Mouse (Mus musculus): Measurements from ENCODE around the gene Pou2f2.

DNA sequence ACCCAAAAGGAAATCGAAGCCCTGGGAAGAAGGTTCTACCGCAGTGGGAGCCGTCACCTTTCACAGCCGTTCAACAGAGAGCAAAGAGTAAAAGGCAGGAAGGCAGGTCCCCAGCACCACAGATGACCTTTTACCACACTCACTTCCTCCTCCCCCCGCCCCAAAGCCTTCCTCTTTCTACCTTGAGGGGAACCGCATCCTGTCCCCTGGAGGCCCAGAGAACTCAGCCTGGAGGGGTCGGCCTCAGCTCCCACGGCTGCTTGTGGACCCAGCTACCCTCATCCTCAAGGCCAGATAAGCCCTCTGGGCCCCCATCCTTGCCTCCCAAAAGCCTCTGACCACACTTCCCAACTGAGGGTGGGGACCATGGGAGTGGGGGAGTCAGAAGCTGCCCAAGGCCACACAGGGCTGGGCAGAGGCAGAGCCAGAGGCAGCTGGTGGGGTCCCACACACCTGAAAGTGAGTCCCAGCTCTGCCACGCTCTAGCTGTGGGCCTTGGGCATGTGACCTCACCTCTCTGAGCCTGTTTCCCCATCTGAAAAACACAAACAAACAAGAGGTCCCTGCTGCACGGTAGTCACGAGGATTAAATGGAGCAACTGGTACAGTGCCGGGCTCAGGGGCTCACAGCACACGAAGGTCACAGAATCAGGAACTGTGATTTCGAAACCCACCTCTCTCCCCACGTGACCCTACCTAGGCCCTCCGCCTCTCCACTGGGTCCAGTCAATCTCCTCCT is 26.0 kb upstream of the Pou2f2 start:
- TF ChIP-seq CTCF (IDR thresholded peaks at IDR 0.05; ENCODE audit: insufficient read depth, low read length) = no peak
- TF ChIP-seq POLR2A (IDR thresholded peaks at IDR 0.05; ENCODE audit: borderline replicate concordance, extremely low read depth, low read depth, low read length) = no peak

All from lung, adult 2 months (tissue).